Mouse (Mus musculus): ENCODE results near the gene Fam13c.

DNA sequence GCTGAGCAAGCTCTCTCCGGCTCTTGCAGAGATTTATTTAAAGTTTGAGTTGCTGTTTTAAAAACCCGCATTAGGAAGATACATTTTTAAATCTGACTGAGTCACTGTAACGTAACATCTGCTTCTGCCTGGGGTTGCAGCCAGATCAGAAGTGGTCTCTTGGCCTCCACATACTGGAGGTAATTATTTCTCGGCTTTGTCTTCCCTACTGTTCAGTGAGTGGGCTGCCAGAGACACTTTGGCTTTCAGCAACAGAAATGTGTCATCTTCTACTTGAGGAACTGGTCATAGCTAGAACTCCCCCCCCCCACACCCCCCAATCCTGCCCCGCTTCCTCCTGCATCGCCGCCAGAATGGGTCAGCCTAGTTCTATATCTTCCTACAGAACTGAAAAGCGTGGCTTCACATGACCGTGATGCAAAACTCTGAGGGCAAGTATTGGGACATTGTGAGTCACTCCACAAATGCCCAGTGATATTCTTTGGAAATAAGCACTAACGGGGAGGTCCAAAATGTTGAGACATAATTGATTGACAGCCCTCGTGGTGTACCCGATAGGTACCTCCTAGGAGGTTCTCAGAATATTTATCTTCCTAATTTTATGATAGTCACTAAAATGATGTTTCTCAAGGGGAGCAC lies 90.0 kb downstream of the Fam13c start:
- no peak for TF ChIP-seq CTCF (IDR thresholded peaks at IDR 0.05)
- TF ChIP-seq EP300 (IDR thresholded peaks at IDR 0.05), result no peak
